Mouse (Mus musculus): ENCODE results near the gene Btrc. TPM values are rescaled to one million over a fixed set of nuclear protein-coding genes. Genes with fewer than 3 reads are reported as not detected.

Gene Btrc
- 31.2 and 32.2 TPM in 2 replicates for polyA plus RNA-seq (2015; fragmentation: Nextera tagmentation; extraction: Ambion mirVana)

GRCm38 (mm10) chr19:45363384-45363926 is at the start of gene Btrc:
TSS of gene Btrc (plus strand) at chr19:45363734.

DNA sequence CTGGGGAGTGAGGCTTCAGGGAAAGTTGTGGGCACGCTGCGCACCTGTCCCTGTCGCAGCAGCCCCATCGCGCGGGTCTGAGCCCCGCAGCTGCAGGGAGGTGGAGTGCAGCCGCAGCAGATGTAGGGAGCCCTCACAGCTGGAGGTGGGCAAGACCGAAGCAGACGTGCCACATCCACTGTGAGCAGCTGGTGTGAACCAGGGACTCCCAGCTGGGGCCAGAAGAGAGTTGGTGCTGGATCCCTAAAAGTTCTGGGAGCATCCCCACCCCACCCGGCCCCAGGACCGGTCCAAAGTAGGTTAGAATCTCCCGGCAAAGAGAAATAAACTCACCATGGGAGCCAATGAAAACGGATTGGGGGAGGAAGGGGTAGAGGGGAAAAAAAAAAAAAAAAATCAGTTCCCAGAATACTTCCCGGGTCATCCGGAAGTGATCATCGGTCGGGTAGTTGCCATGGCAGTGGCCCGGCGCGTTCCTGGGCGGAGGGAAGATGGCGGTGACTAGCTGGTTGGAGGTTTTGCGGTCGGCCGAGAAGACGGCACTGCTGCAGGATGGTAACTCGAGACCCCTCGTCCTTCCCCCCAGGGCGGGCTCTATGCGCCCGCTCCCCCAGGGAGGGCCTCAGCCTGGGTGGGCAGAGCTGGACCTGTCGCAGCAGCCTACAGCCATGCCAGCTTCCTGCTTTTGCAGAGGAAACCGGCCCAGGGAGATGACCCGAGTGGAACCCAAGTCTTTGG is 196.8 kb downstream of the Btrc start, which contains the start of the genes Poll and Gm17018:
TSS of gene Poll (minus strand) at position 379 of the 738 bp plus-strand sequence.
TSS of gene Gm17018 (plus strand) at position 463 of the 738 bp plus-strand sequence.

Other genes starting within 250 kb of the Btrc start
- 0.11 and 0.18 TPM in 2 replicates for gene Tlx1, start 213.1 kb upstream of the Btrc start, polyA plus RNA-seq (2015; fragmentation: Nextera tagmentation; extraction: Ambion mirVana)
- 10.6 and 10.9 TPM in 2 replicates for gene Lbx1, start 127.9 kb upstream of the Btrc start, polyA plus RNA-seq (2015; fragmentation: Nextera tagmentation; extraction: Ambion mirVana)
- 9.5 and 9.6 TPM in 2 replicates for gene Poll, start 196.8 kb downstream of the Btrc start, polyA plus RNA-seq (2015; fragmentation: Nextera tagmentation; extraction: Ambion mirVana)
- gene Gm17018, start 196.9 kb downstream of the Btrc start, polyA plus RNA-seq (2015; fragmentation: Nextera tagmentation; extraction: Ambion mirVana) = 15.7 and 17.4 TPM in 2 replicates